Mouse (Mus musculus) cerebellum, adult (tissue): ENCODE data around the gene S1pr2.
"Not testable (repeated sequence)": the region's sequence is repeated elsewhere in the genome, so short reads cannot be mapped to it uniquely, and the experiment has no call there.

Experiments used
- ATAC-seq: cut with Nextera tagmentation; 2 replicates; pipeline ENCODE4 v1.9.2; 2017; ENCODE audit warnings: mild to moderate bottlenecking, moderate library complexity, mixed read lengths; ENCODE audit not compliant: insufficient number of reproducible peaks, low FRiP score, low TSS enrichment

Gene S1pr2

GRCm38 (mm10) chr9:21001651-21002200, 25.1 kb upstream of the S1pr2 start:
- no peak for ATAC-seq

DNA sequence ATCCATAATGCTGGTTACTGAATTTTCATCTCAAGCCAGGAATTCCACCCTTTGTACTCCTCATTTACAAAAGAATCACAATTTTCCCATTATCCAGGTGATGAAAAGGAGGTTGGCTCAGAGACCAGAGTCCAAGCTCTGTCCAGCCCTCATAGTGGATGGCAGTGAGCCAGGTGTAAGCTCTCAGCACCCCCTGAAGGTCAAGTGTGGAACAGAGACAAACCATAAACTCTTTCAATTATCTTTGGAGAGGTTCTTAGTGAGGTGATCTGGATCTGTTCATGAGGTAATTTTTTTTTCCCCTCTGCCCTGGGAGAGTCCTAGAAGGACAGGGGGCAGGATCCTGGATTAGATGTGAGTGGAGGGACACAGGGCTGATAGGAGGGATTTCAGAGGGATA, 24.2 kb upstream of the S1pr2 start:
- no peak for ATAC-seq

- not testable (repeated sequence) for ATAC-seq
Observed at GRCm38 (mm10) chr9:20998337-20998736, 21.8 kb upstream of the S1pr2 start.

DNA sequence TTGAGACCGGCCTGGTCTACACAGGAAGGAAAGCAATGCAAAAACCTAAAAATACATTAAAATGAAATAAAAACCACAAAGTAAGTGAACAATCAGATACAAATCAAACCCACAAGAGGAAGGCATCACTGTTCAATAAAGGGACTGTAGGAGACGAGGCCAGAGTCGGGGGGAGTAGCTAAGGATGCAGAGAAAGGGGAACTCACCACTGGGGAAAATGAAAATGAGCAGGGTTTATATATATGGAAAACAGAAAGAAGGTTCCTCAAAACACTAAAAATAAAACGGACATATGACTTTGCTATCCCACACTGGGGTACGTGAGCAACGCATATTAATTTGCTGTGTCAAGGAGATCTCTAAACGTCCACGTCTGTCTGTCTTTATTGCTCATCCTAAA, 20.5 kb upstream of the S1pr2 start:
- no peak for ATAC-seq

DNA sequence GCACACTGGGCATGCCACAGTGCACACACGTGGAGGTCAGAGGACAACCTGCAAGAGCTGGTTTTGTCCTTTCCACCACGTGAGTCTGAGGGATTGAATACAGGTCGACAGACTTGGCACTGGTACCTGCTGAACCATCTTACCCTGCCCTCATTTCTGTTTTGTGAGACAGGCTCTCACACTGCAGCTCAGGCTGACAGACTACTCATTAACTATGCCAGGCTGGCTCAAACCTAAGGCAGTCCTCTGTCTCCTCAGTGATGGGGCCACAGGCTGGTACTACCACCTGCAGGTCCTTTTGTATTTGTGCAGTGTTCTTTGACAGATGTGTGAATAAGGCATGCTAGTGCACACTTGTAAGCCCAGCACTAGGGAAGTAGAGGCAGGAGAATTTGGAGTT, 18.5 kb upstream of the S1pr2 start:
- no peak for ATAC-seq

DNA sequence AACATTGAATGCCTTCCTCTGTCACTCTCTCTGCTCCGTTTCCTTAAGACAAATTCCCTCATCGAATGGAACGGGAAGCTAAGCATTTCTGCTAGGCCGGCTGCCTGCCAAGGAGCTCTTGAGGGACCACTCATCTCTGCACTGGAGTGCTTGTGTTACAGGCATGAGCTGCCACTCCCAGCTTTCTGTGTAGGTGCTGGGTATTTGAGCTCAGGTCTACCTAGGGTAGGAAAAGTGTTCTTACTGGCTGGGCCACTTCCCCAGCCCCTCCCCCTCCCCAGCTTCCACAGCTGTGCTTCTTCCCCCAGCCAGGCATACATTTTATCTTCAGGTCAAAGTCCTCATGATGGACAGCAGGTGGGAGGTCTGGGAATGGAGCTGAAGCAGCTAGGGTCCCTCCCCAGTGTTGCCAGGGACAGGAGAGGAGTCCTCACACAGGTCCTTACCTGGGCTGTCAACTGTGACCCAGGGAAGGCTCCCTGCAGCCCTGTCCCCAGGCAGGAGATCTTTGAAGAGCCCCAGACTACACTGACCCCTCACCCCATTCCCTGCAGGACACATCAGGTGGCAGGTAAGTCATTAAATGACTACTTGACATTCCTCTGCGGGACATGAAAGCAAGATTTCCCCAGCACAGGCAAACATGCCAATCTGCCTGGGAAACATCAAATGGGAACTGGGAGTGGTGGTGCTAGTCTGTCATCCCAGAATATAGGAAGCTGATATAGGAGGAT, 16.8 kb upstream of the S1pr2 start:
- no peak for ATAC-seq

GRCm38 (mm10) chr9:20991587-20991986, 15.0 kb upstream of the S1pr2 start:
- ATAC-seq = no peak

DNA sequence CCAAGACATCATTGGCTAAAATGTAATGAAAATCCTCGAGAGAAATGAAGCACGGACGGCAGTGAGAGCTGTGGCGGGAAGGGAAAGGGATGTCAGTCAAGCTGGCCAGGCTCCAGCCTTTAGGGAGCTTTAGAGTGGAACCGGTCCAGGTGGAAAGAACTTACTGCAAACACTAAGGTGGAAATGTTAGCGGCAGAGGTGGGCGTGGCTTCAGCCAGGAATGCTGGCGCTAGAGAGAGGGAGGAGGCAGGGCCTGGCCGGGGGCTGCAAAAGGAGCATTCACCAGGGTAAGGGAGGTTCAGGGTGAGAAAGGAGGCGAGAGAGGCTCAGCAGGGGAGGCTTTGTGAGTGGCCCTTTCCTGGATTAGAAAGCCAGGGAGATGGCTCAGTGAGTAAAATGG, 14.3 kb upstream of the S1pr2 start:
- ATAC-seq = no peak

GRCm38 (mm10) chr9:20987953-20988352, 11.4 kb upstream of the S1pr2 start:
- no peak for ATAC-seq

DNA sequence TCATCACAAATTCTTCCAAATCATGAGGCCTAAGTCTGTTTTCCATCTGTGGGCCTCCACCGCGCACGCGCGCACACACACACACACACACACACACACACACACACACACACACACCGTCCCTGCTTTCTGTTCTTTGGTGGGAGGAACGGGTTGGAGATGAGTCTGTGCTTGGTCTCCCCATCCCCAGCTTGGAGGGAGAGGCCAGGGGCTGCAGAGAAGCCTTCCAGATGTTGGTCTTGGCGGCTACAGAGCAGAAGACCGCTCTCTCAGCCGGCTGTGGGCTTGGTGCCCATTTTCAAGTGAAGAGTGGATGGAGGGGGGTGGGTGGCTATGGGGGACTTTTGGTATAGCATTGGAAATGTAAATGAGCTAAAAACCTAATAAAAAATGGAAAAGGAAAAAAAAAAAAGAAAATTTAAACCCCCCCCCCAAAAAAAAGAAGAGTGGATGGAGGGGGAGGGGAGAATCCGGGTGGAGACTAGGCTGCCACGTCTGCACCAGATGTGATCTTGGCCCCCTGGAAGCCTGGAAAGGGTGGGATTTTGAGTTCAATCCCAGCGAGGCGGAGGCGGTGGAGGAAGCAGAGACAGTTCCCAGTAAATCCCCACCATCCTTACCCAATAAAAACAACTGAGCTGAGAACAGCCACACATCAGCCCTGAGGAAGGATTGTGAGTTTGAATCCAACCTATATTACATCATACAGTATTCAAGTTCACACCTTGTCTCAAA, 10.5 kb upstream of the S1pr2 start:
- no peak for ATAC-seq

DNA sequence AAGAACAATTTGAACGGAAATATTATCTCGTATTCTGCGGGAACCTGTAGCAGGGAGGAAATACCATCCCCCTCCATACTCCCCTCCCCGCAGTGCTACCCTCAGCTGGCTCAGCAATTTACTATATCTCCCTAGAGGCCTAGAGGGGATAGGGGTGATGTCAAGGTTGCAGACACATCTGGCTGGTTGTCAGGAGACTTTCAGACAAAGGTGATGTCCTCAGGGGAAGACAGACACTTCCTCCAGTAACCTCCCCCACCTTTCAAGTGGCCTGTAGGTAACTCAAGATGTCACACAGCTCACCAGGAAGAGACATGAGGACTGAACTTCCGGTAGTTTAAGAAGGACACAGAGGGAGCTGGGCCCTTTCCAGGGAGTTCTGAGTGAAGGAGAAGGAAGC, 6.6 kb upstream of the S1pr2 start:
- ATAC-seq = no peak

DNA sequence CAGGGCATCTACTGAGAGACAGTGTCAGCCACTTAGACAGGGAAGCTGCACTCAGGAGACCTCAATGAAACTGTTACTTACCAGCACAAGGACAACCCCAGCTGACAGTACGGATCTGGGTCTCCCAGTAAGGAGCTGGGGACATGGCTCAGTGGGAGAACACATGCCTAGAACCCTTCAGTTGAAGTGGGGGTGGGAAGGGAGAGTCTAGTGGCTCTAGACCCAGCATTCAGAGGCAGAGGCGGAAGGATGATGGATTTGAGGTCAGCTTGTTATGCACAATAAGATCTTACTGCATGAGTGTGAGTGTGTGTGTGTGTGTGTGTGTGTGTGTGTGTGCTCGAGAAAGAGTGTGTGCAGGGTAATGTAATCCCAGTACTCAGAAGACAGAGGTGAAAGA, 5.6 kb upstream of the S1pr2 start:
- ATAC-seq = no peak

- ATAC-seq = no peak
Observed at GRCm38 (mm10) chr9:20979769-20980168, 3.2 kb upstream of the S1pr2 start.

DNA sequence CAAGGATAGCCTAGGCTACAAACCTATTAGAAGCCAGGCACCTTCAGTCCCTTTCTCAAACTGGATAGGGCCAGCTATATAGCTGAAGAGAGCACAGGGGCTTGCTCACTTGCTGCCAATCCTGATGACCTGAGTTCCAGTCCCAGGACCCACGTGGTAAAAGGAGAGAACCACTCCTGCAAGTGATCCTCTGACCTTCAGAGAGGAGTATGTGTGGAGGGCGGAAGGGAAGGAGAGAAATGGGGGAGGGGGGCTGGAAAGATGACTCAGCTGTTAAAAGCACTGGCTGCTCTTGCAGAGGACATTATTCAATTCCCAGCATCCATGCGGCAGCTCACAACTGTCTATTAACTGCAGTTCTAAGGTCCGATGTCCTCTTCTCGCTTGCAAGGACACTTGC, 2.6 kb upstream of the S1pr2 start:
- ATAC-seq = no peak

DNA sequence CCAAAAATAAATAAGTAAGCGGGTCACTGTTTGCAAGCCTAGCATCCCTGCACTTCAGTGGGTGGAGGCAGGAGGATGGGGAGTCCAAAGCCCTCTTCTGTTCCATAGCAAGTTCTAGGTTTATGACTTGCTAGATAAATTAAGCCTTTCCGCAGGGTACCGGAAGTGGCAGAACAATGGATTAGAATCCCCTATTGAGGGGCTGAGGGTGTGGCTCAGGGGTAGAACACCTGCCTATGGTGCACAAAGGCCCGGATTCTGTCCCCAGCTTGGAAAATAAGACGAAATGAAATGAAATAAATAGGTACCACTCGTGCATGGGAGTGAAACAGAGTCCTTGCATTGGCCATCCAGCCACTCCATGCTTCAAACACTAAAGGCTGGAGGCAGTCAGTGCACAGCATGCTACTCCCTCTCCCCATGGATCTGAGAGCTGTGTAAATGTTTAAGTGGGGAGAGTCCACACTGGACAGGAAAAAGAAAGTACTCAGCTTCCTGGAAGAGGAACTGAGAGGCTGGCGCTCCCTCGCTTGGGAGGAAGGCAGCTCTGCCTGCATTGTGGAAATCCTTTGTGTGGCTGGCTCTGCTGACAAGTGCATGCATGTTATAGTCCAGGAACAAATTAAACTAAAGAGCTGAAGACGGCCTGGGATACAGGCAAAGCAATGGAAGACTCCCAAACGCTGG, 2.0 kb upstream of the S1pr2 start:
- no peak for ATAC-seq

DNA sequence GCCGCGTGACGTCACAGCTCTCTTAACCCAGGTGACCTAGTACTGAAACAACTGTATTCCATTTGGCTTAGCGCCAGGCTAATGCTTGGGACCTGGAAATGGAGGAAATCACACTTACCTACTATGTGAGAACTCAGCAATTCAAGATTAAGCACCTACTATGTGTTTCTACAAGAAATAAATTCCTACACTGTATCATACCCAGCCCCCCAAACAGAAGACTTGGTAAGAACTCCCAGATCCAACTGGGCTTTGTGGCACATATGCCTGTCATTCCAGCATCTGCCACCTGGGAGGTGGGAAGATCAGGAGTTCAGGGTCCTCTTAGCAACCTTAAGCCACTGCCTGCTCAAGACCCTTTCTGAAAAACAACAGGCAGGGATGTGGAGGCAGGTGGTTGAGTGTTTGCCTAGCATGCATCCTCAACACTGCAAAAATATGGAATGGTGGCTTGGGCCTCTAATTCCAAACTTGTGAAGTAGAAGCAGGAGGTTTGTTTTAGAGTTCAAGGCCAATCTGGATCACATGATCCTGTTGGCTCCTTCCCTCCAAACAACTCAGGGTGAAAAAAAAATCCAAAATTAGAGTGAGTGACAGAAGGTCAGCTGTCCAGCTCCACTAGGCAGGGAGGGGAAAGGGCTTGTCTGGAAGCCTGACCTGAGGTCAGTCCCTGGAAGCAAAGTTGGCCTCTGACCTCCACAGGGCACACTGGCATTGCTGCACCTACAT, 544 bp upstream of the S1pr2 start:
- no peak for ATAC-seq

DNA sequence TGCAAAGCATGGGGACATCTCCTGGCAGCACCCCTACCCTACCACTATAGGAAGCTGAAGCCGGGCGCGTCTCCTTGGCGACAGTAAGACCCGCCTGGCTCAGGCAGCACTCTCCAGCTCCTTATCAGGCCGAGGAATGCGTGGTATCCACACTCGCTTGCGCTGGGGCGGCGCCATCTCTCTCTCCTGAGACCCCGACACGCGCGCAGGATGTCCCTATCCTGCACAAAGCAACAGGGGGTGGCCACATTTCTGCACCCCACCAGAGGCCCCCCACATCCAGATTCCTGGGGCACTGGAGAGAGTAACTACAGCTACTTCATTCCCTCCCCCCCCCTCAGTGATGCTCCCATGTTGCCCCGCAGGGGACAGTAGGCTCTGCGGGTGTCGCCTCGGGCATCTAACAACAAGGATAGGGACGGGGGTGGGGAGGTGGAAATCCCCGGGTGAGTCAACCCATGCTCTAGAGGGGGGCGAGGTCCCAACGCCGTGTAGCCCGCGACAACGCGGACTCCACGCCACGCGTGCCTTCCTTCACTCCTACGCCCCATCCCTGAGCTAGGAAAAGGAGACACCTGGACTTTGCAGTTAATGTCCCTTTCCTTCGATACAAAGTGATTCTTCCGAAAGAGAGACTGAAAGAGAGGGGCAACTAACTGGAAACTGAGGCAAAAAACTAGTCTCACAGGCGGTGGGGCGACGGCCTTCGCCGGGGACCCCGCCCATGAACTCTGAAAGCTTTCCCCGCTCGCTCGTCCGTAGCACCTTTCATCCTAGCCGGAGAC, 958 bp downstream of the S1pr2 start:
- ATAC-seq = no peak

DNA sequence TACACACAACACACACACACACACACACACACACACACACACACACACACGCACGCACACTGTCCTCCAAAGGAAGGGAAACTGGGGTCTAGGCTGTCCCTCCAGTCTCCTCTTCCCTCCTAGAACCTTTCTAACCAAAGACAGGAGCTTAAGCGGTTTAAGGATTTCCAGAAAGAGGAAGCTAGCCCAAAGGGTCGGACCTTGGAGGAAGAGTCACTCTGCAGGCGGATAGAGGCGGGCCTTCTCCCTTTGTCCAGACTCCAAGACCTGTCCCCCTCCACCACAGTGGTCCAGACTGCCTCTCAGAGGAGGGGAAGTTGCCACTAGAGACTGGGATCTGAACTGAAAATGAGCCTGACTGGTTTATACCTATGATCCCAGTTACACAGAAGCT, 2.9 kb downstream of the S1pr2 start:
- ATAC-seq = no peak

GRCm38 (mm10) chr9:20973001-20973681, 3.4 kb downstream of the S1pr2 start:
- no peak for ATAC-seq
